Mouse (Mus musculus): ENCODE measurements at regions not wholly inside any gene's neighbourhood (a gene's known extent, or its start where the extent isn't known, plus 50 kb on each side); places are given as distances from the start of the nearest gene placed in this dataset.

- no peak for DNase-seq
Measured at GRCm38 (mm10) chr10:68606848-68607247, 65.2 kb upstream of the Cabcoco1 start.

GRCm38 (mm10) chr10:68611906-68612305 is 70.2 kb upstream of the Cabcoco1 start:
- peak; percentile 51 for DNase-seq

- DNase-seq: no peak
Measured at GRCm38 (mm10) chr10:68612727-68613126, 71.0 kb upstream of the Cabcoco1 start.

- no peak for DNase-seq
Measured at GRCm38 (mm10) chr10:68623786-68624185, 82.1 kb upstream of the Cabcoco1 start.

GRCm38 (mm10) chr10:68625329-68625728 is 83.6 kb upstream of the Cabcoco1 start:
- no peak for DNase-seq

GRCm38 (mm10) chr10:68625752-68626151 is 84.1 kb upstream of the Cabcoco1 start:
- no peak for DNase-seq

GRCm38 (mm10) chr10:68629486-68629885 is 87.8 kb upstream of the Cabcoco1 start:
- no peak for DNase-seq

- no peak for DNase-seq
Measured at GRCm38 (mm10) chr10:68633180-68633579, 90.3 kb upstream of the Tmem26 start.

GRCm38 (mm10) chr10:68652700-68653099 is 70.7 kb upstream of the Tmem26 start:
- no peak for DNase-seq

- DNase-seq: no peak
Measured at GRCm38 (mm10) chr10:68655491-68655890, 68.0 kb upstream of the Tmem26 start.

- DNase-seq: no peak
Measured at GRCm38 (mm10) chr10:68666094-68666493, 57.4 kb upstream of the Tmem26 start.

GRCm38 (mm10) chr10:68669330-68669729 is 54.1 kb upstream of the Tmem26 start:
- no peak for DNase-seq

GRCm38 (mm10) chr10:68669992-68670391 is 53.5 kb upstream of the Tmem26 start:
- no peak for DNase-seq

GRCm38 (mm10) chr10:68672291-68672690 is 51.2 kb upstream of the Tmem26 start:
- DNase-seq: no peak

- DNase-seq: no peak
Measured at GRCm38 (mm10) chr10:68673102-68673872, 50.2 kb upstream of the Tmem26 start.

Measured in kidney, postnatal 10 days (tissue).